Mouse (Mus musculus) cortical plate, adult 2 months (tissue): ENCODE results near the gene Fam186a.

Source experiments
- CTCF ChIP-seq: fragments of 200-500 bp; IDR thresholded peaks from 2 replicates; pipeline ENCODE4 v1.5.1; 2011; ENCODE audit warnings: mild to moderate bottlenecking, control low read depth, low read length; ENCODE audit not compliant: insufficient read depth; ENCODE audit errors: extremely low read depth
- POLR2A ChIP-seq: fragments of 200-500 bp; IDR thresholded peaks from 2 replicates; pipeline ENCODE4 v1.6.1; 2011; ENCODE audit warnings: mild to moderate bottlenecking, low read length, control low read depth; ENCODE audit not compliant: insufficient read depth; ENCODE audit errors: extremely low read depth

- TF ChIP-seq POLR2A: peak; percentile 71; the same call in 1 of the 2 replicates
- TF ChIP-seq CTCF: no peak
Measured at GRCm38 (mm10) chr15:99972361-99972988, 5.6 kb upstream of the Fam186a start.
